Mouse (Mus musculus): ENCODE measurements around the gene Dusp5. TPM values are rescaled to one million over a fixed set of nuclear protein-coding genes. Genes with fewer than 3 reads are reported as not detected.

The Dusp5 gene
- polyA plus RNA-seq, 1 experiment from 2014 or later, result 7.4 TPM

DNA sequence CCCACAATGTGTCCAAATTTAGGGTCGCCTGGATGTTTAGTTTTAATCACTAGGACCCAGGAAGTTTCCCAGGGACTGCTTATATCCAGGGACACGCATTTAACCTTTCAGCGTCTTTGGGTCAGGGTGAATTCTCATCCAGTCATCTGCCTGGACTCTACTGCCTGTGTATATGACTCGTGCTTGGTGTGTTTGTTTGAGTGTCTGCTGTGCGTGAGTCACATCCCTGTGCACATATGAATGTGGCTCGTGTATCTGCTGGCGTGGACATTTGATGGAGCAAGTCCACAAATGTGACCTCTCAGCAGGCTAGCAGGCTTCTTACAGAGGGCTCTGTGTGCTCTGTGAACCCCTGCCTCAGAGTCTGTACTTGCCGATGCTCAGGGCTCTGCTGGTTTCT, 38.0 kb upstream of the Dusp5 start:
- 76% methylated on average over 8 of the region's 8 CpGs for WGBS
- no peaks in the 10 kb centered on the region for H3K36me3 ChIP-seq (ENCODE audit: control insufficient read depth, insufficient read depth, low read length)
- peaks cover 8 to 21% of the 10 kb centered on the region in 2 experiments for H3K4me1 ChIP-seq (ENCODE audit: control insufficient read depth in 2 of 2, insufficient read depth in 2 of 2, low read length in 2 of 2)
- no peaks in the 10 kb centered on the region for H3K9me3 ChIP-seq (ENCODE audit: control insufficient read depth, low read length)
- no peak for ATAC-seq (ENCODE audit: insufficient number of reproducible peaks, insufficient read depth, low FRiP score, low read depth)
- no peaks in the 10 kb centered on the region for H3K27me3 ChIP-seq (ENCODE audit: control insufficient read depth, insufficient read depth, low read length)
- H3K4me3 ChIP-seq (ENCODE audit: control insufficient read depth in 1 of 2, insufficient read depth in 1 of 2, low read depth in 1 of 2, low read length in 2 of 2), result no peak overlapping the region
- no peak overlapping the region for H3K27ac ChIP-seq (replicated peaks in 1 of 2; ENCODE audit: control insufficient read depth in 1 of 2, insufficient read depth in 1 of 2, low read depth in 2 of 2, low read length in 2 of 2)
- no peak overlapping the region for H3K9ac ChIP-seq (ENCODE audit: low read length)
- H3K4me2 ChIP-seq (ENCODE audit: low read length), result no peak overlapping the region

DNA sequence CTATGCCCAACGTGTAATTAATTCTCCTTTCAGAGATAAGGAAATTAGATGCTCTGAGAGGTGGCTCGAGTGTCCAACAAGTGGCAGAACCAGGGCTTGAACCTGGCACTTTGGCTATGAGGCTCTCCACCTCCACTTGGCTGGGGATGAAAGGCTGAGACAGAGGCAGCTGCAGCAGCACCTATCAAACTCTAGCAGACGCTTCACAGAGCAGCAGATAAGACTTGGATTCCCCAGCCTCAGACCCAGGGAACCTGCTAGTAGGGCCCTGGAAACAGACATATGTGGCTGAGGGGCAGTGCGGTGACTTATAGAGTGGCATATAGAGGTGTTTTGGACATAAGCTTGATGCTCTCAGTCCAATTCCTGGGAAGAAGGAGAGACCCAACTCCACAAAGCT, 36.4 kb upstream of the Dusp5 start:
- no peak overlapping the region for H3K4me3 ChIP-seq (ENCODE audit: control insufficient read depth in 1 of 2, insufficient read depth in 1 of 2, low read depth in 1 of 2, low read length in 2 of 2)
- no peaks in the 10 kb centered on the region for H3K36me3 ChIP-seq (ENCODE audit: control insufficient read depth, insufficient read depth, low read length)
- H3K4me1 ChIP-seq (ENCODE audit: control insufficient read depth in 2 of 2, insufficient read depth in 2 of 2, low read length in 2 of 2), result peaks cover 8 to 21% of the 10 kb centered on the region in 2 experiments
- WGBS, result 45% methylated on average over 4 of the region's 4 CpGs
- H3K9me3 ChIP-seq (ENCODE audit: control insufficient read depth, low read length), result no peaks in the 10 kb centered on the region
- H3K4me2 ChIP-seq (ENCODE audit: low read length), result no peak overlapping the region
- H3K27me3 ChIP-seq (ENCODE audit: control insufficient read depth, insufficient read depth, low read length), result no peaks in the 10 kb centered on the region
- H3K27ac ChIP-seq (replicated peaks in 1 of 2; ENCODE audit: control insufficient read depth in 1 of 2, insufficient read depth in 1 of 2, low read depth in 2 of 2, low read length in 2 of 2), result 0 out of 4 replicates have a peak overlapping the region, but pooled peaks of 1 of the 2 experiments have one; percentile 4
- ATAC-seq (ENCODE audit: insufficient number of reproducible peaks, insufficient read depth, low FRiP score, low read depth), result no peak
- H3K9ac ChIP-seq (ENCODE audit: low read length), result no peak overlapping the region

DNA sequence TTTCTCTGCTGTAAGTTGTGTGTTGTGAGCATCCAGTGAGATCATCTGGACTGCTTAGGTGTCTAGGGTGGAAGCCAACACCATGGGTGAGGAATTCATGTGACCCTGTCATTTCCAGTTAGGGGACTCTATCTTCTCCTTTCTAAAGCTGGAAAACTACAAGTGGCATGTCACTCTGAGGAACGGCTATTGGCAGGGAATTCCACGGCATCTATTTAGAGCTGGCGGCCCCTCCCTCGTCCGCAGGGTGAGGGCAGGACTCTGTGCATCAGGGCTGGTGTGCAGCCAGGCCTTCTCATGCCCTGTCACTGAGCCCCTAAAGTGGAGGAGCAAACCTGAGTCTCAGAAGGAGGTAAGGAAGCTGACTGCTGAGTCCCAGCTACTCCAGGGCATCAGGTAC, 35.0 kb upstream of the Dusp5 start:
- Histone ChIP-seq H3K9me3 (ENCODE audit: control insufficient read depth, low read length) (no peaks in the 10 kb centered on the region), H3K4me1 (ENCODE audit: control insufficient read depth in 2 of 2, insufficient read depth in 2 of 2, low read length in 2 of 2) (peaks cover 8 to 21% of the 10 kb centered on the region in 2 experiments), H3K36me3 (ENCODE audit: control insufficient read depth, insufficient read depth, low read length) (no peaks in the 10 kb centered on the region), H3K4me2 (ENCODE audit: low read length) (no peak overlapping the region), H3K27ac (replicated peaks in 1 of 2; ENCODE audit: control insufficient read depth in 1 of 2, insufficient read depth in 1 of 2, low read depth in 2 of 2, low read length in 2 of 2) (peak overlapping the region; percentile 61 to 78), H3K9ac (ENCODE audit: low read length) (no peak overlapping the region), H3K4me3 (ENCODE audit: control insufficient read depth in 1 of 2, insufficient read depth in 1 of 2, low read depth in 1 of 2, low read length in 2 of 2) (no peak overlapping the region), H3K27me3 (ENCODE audit: control insufficient read depth, insufficient read depth, low read length) (no peaks in the 10 kb centered on the region)
- 27% methylated on average over 5 of the region's 5 CpGs for WGBS
- peak; percentile 68 for ATAC-seq (ENCODE audit: insufficient number of reproducible peaks, insufficient read depth, low FRiP score, low read depth)

DNA sequence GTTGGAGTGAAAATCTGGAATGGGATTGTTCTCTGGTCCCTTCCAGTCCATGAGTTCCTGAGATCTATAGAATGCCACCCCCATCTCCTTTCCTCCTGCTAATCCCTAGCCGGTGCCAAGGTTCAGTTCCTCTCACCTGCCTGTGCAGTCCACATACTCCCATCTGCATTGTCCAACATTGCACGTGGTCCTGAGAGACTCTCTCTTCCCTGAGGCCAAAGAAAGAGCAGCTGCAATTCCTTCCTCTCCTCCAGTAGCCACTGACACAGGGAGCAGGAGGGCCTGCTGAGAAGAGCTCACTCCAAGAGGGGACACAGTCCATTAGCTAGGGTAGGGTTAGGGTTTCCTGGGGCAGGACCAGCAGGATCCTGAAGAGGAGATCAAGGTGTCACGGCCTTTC, 31.0 kb upstream of the Dusp5 start:
- H3K27ac ChIP-seq (replicated peaks in 1 of 2; ENCODE audit: control insufficient read depth in 1 of 2, insufficient read depth in 1 of 2, low read depth in 2 of 2, low read length in 2 of 2), result no peak overlapping the region
- no peak for ATAC-seq (ENCODE audit: insufficient number of reproducible peaks, insufficient read depth, low FRiP score, low read depth)
- H3K9ac ChIP-seq (ENCODE audit: low read length), result no peak overlapping the region
- H3K4me1 ChIP-seq (ENCODE audit: control insufficient read depth in 2 of 2, insufficient read depth in 2 of 2, low read length in 2 of 2), result peaks cover 14 to 24% of the 10 kb centered on the region in 2 experiments
- 74% methylated on average over 3 of the region's 3 CpGs for WGBS
- H3K36me3 ChIP-seq (ENCODE audit: control insufficient read depth, insufficient read depth, low read length), result no peaks in the 10 kb centered on the region
- no peaks in the 10 kb centered on the region for H3K9me3 ChIP-seq (ENCODE audit: control insufficient read depth, low read length)
- H3K27me3 ChIP-seq (ENCODE audit: control insufficient read depth, insufficient read depth, low read length), result no peaks in the 10 kb centered on the region
- no peak overlapping the region for H3K4me2 ChIP-seq (ENCODE audit: low read length)
- no peak overlapping the region for H3K4me3 ChIP-seq (ENCODE audit: control insufficient read depth in 1 of 2, insufficient read depth in 1 of 2, low read depth in 1 of 2, low read length in 2 of 2)

- no peak overlapping the region for H3K9ac ChIP-seq (ENCODE audit: low read length)
- H3K27me3 ChIP-seq (ENCODE audit: control insufficient read depth, insufficient read depth, low read length), result no peaks in the 10 kb centered on the region
- H3K4me2 ChIP-seq (ENCODE audit: low read length), result no peak overlapping the region
- H3K4me3 ChIP-seq (ENCODE audit: control insufficient read depth in 1 of 2, insufficient read depth in 1 of 2, low read depth in 1 of 2, low read length in 2 of 2), result no peak overlapping the region
- H3K27ac ChIP-seq (replicated peaks in 1 of 2; ENCODE audit: control insufficient read depth in 1 of 2, insufficient read depth in 1 of 2, low read depth in 2 of 2, low read length in 2 of 2), result no peak overlapping the region
- 80% methylated on average over 8 of the region's 8 CpGs for WGBS
- no peaks in the 10 kb centered on the region for H3K9me3 ChIP-seq (ENCODE audit: control insufficient read depth, low read length)
- H3K4me1 ChIP-seq (ENCODE audit: control insufficient read depth in 2 of 2, insufficient read depth in 2 of 2, low read length in 2 of 2), result peaks cover 12 to 16% of the 10 kb centered on the region in 2 experiments
- no peaks in the 10 kb centered on the region for H3K36me3 ChIP-seq (ENCODE audit: control insufficient read depth, insufficient read depth, low read length)
- ATAC-seq (ENCODE audit: insufficient number of reproducible peaks, insufficient read depth, low FRiP score, low read depth), result no peak
These were observed 29.9 kb upstream of the Dusp5 start for GRCm38 (mm10) chr19:53499049-53499448.

DNA sequence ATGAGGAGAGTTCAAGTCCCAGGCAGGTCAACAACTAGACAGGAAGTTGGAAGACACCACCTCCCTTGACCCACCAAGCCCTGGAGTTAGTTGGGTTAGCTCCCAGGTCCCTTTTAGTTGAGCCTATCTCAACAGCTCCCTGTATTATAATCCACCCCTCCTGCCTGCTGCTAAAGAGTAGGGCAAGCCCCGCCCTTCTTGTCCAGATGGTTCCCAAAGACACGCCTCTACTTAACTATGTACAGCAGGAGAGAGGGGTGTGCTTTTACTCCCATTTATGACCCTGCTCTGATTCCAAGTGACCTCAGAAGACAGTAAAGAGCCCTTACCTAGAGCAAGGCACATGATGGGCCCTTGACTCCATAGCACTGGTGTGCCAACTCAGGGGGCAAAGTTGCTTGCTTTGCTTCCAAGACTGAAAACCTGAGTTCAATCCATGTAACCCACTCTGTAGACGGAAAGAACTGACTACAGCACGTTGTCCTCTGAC, 29.4 kb upstream of the Dusp5 start:
- H3K9ac ChIP-seq (ENCODE audit: low read length), result no peak overlapping the region
- no peak for ATAC-seq (ENCODE audit: insufficient number of reproducible peaks, insufficient read depth, low FRiP score, low read depth)
- no peak overlapping the region for H3K27ac ChIP-seq (replicated peaks in 1 of 2; ENCODE audit: control insufficient read depth in 1 of 2, insufficient read depth in 1 of 2, low read depth in 2 of 2, low read length in 2 of 2)
- H3K27me3 ChIP-seq (ENCODE audit: control insufficient read depth, insufficient read depth, low read length), result no peaks in the 10 kb centered on the region
- 83% methylated on average over 4 of the region's 4 CpGs for WGBS
- no peaks in the 10 kb centered on the region for H3K36me3 ChIP-seq (ENCODE audit: control insufficient read depth, insufficient read depth, low read length)
- H3K9me3 ChIP-seq (ENCODE audit: control insufficient read depth, low read length), result no peaks in the 10 kb centered on the region
- H3K4me3 ChIP-seq (ENCODE audit: control insufficient read depth in 1 of 2, insufficient read depth in 1 of 2, low read depth in 1 of 2, low read length in 2 of 2), result no peak overlapping the region
- peaks cover 13 to 16% of the 10 kb centered on the region in 2 experiments for H3K4me1 ChIP-seq (ENCODE audit: control insufficient read depth in 2 of 2, insufficient read depth in 2 of 2, low read length in 2 of 2)
- H3K4me2 ChIP-seq (ENCODE audit: low read length), result no peak overlapping the region

- H3K4me1 ChIP-seq (ENCODE audit: control insufficient read depth in 2 of 2, insufficient read depth in 2 of 2, low read length in 2 of 2), result peaks cover 20 to 22% of the 10 kb centered on the region in 2 experiments
- WGBS, result 49% methylated on average over 25 of the region's 25 CpGs
- H3K36me3 ChIP-seq (ENCODE audit: control insufficient read depth, insufficient read depth, low read length), result no peaks in the 10 kb centered on the region
- no peaks in the 10 kb centered on the region for H3K27me3 ChIP-seq (ENCODE audit: control insufficient read depth, insufficient read depth, low read length)
- no peak overlapping the region for H3K27ac ChIP-seq (replicated peaks in 1 of 2; ENCODE audit: control insufficient read depth in 1 of 2, insufficient read depth in 1 of 2, low read depth in 2 of 2, low read length in 2 of 2)
- no peaks in the 10 kb centered on the region for H3K9me3 ChIP-seq (ENCODE audit: control insufficient read depth, low read length)
- H3K4me3 ChIP-seq (ENCODE audit: control insufficient read depth in 1 of 2, insufficient read depth in 1 of 2, low read depth in 1 of 2, low read length in 2 of 2), result no peak overlapping the region
- ATAC-seq (ENCODE audit: insufficient number of reproducible peaks, insufficient read depth, low FRiP score, low read depth), result 0 out of 2 replicates have a peak, but pooled peaks have one; percentile 37
- no peak overlapping the region for H3K4me2 ChIP-seq (ENCODE audit: low read length)
- no peak overlapping the region; the same call in 1 of the 2 replicates for H3K9ac ChIP-seq (ENCODE audit: low read length)
These were observed 28.5 kb upstream of the Dusp5 start for GRCm38 (mm10) chr19:53500298-53501006.

Measured in heart, embryonic 14.5 days (tissue).